Mouse (Mus musculus): ENCODE data around the gene Nat14. TPM values are rescaled to one million over a fixed set of nuclear protein-coding genes. Genes with fewer than 3 reads are reported as not detected.
"Not testable (repeated sequence)": the region's sequence is repeated elsewhere in the genome, so short reads cannot be mapped to it uniquely, and the experiment has no call there.

Nat14 gene
- 25.4 and 27.7 TPM in 2 replicates for polyA plus RNA-seq (2015; fragmentation: Nextera tagmentation; extraction: Ambion mirVana)

- Histone ChIP-seq H3K27me3 (no peaks in the 10 kb centered on the region), H3K4me3 (peak within 1 kb of the TSS; percentile 41), H3K9ac (peak within 1 kb of the TSS; percentile 80), H3K4me1 (replicated peaks) (peaks cover 72% of the 10 kb centered on the region), H3K9me3 (no peaks in the 10 kb centered on the region), H3K27ac (peak within 1 kb of the TSS; percentile 99), H3K36me3 (peaks cover 36% of the 10 kb centered on the region), H3K4me2 (peak within 1 kb of the TSS; percentile 91)
- WGBS = 29% methylated on average over 8 of the region's 8 CpGs
- ATAC-seq (ENCODE audit: low FRiP score) = 0 out of 2 replicates have a peak, but pooled peaks have one; percentile 1
Observed at GRCm38 (mm10) chr7:4921824-4922482, at the start of gene Nat14. Nat14 (plus strand) TSS chr7:4922028.

DNA sequence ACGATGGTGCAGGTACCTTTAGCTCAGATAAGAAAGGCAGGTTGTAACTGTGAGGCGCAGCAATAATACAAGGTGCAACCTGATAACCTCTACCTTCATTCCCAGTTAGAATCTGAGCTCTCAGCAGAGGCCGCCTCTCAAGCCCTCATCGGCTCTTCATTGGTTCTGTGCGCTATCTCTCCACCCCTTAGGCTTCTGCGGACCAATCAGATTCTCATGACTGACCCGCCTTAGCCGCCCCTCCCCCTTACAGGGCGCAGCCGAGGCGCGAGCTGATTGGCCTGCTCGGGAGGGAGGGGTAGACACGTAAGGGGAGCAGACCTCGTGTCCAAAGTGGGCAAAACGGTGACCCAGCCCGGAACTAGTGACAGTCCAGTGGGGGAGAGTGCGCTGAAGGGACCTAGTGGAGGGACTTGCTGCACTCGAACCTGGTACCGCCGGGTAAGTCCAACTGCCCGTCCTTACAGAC lies 45.0 kb upstream of the Nat14 start, which contains the start of gene Isoc2a:
Gene Isoc2a, plus strand, starts transcription at position 401 of the 469 bp plus-strand sequence.
- H3K27me3 ChIP-seq = no peaks in the 10 kb centered on the region
- peak within 1 kb of the TSS; percentile 56 for H3K4me3 ChIP-seq
- under 1% methylated on average over 22 of the region's 22 CpGs for WGBS
- H3K27ac ChIP-seq = peak within 1 kb of the TSS; percentile 65
- no peaks in the 10 kb centered on the region for H3K36me3 ChIP-seq
- peak; percentile 99 for ATAC-seq (ENCODE audit: low FRiP score)
- H3K4me1 ChIP-seq (replicated peaks) = peaks cover 20% of the 10 kb centered on the region
- no peaks in the 10 kb centered on the region for H3K9me3 ChIP-seq
- H3K9ac ChIP-seq = peak within 1 kb of the TSS; percentile 73
- peak within 1 kb of the TSS; percentile 81 for H3K4me2 ChIP-seq

DNA sequence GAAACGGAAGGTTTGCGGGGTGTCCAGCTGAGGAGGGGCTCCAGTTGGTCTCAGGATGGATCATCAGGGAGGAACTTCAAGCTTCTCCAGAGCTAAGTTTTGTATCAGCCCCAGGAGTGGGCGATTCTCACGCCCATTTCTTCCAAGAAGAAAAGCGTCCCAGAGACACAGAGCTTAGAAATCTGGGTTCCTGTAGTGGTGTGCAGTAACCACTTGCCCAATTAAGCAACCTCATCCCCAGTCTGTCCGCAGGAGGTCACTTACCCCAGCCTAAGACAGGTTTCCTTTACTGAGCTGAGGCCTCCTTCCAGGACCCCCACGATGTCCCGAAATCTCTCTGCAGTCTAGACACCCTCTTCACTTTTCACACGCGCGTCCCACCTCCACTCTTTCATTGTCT lies 44.6 kb upstream of the Nat14 start:
- WGBS = 9% methylated on average over 11 of the region's 11 CpGs
- Histone ChIP-seq H3K4me2 (peak overlapping the region; percentile 81), H3K9me3 (no peaks in the 10 kb centered on the region), H3K27ac (no peak overlapping the region), H3K4me3 (peak overlapping the region; percentile 56), H3K27me3 (no peaks in the 10 kb centered on the region), H3K36me3 (no peaks in the 10 kb centered on the region), H3K4me1 (replicated peaks) (peaks cover 20% of the 10 kb centered on the region), H3K9ac (peak overlapping the region; percentile 73)
- peak; percentile 47 for ATAC-seq (ENCODE audit: low FRiP score)

GRCm38 (mm10) chr7:4878186-4878585 lies 43.6 kb upstream of the Nat14 start:
- no peak overlapping the region for H3K4me2 ChIP-seq
- no peak for ATAC-seq (ENCODE audit: low FRiP score)
- peaks cover 20% of the 10 kb centered on the region for H3K4me1 ChIP-seq (replicated peaks)

GRCm38 (mm10) chr7:4879036-4879435 lies 42.8 kb upstream of the Nat14 start:
- H3K9ac ChIP-seq; H3K9me3 ChIP-seq; H3K27ac ChIP-seq; ATAC-seq (ENCODE audit: low FRiP score); H3K36me3 ChIP-seq; H3K27me3 ChIP-seq; H3K4me3 ChIP-seq; H3K4me2 ChIP-seq: not testable (repeated sequence)
- H3K4me1 ChIP-seq (replicated peaks) = peaks cover 20% of the 10 kb centered on the region
- 87% methylated on average over 1 of the region's 1 CpGs for WGBS

More at GRCm38 (mm10) chr7:4878186-4878585, 43.6 kb upstream of the Nat14 start:
- Histone ChIP-seq H3K9ac (no peak overlapping the region), H3K36me3 (no peaks in the 10 kb centered on the region), H3K27ac (no peak overlapping the region), H3K27me3 (no peaks in the 10 kb centered on the region), H3K9me3 (no peaks in the 10 kb centered on the region), H3K4me3 (no peak overlapping the region)

GRCm38 (mm10) chr7:4886680-4887079 lies 35.1 kb upstream of the Nat14 start:
- no peaks in the 10 kb centered on the region for H3K36me3 ChIP-seq
- 80% methylated on average over 4 of the region's 4 CpGs for WGBS
- ATAC-seq (ENCODE audit: low FRiP score) = no peak

DNA sequence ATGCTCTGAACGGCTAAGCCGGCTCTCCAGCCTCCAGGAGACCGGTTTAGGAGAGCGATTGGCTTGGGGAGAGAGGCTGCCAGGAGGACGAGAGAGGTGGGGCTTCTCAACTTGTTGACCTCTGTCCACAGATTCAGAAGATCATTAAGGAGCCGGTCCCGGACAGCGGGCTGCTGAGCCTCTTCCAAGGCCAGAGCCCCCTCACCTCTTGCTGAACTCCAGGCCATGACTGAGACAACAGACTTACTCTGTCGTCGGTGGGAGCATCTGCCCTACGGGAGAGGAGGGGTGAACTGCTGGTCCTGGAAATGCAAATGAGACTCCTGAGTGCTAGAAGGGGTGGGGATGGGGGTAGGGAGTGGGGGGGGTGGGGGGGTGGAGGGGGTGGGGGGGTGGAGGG lies 26.6 kb upstream of the Nat14 start:
- 52% methylated on average over 11 of the region's 11 CpGs for WGBS
- Histone ChIP-seq H3K36me3 (no peaks in the 10 kb centered on the region), H3K27ac (no peak overlapping the region), H3K9ac (no peak overlapping the region), H3K4me2 (no peak overlapping the region), H3K4me3 (no peak overlapping the region), H3K4me1 (replicated peaks) (peaks cover 16% of the 10 kb centered on the region), H3K9me3 (no peaks in the 10 kb centered on the region), H3K27me3 (peaks cover 10% of the 10 kb centered on the region)
- no peak for ATAC-seq (ENCODE audit: low FRiP score)

More at GRCm38 (mm10) chr7:4886680-4887079, 35.1 kb upstream of the Nat14 start:
- Histone ChIP-seq H3K4me2 (no peak overlapping the region), H3K4me3 (no peak overlapping the region), H3K9ac (no peak overlapping the region), H3K27ac (no peak overlapping the region), H3K27me3 (no peaks in the 10 kb centered on the region), H3K9me3 (no peaks in the 10 kb centered on the region), H3K4me1 (replicated peaks) (no peaks in the 10 kb centered on the region)

DNA sequence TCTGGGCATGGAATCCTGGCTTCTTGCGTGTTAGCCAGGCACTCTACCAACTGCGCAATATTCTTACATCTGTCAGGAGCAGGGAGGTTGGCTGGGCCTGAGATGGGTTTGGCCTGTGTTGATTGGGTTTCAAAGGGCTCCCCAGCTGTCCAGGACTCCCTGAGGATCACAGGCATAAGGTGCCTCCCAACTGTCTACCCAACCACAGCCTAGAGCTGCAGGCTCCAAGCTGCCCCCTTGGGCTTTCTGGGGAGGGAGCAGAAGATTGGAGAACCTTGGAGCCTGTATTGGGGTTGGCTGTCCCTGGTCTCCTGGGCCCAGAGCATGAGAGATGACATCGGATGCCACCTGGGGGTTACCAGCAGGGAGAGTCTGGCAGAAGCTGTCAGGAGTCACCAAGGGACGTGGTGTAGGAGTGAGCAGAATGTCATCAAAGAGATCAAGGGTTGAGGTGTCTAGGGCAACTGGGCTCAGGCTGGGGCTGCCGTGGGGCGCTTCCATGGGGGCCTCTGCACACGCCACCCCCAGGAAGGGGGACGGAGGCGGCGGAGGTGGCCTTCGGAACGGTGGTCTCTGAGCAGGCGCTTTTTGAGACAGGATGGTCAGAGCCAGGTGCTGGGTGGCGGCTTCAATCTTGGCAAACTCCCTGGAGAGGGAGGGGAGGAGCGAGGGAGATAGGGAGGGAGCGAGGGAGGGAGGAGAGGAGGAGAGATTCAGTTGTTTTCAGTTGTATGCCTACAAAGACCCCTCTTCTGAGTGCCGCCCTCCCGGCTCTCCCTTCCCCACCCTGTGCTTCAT lies 22.8 kb upstream of the Nat14 start:
- H3K9me3 ChIP-seq = no peaks in the 10 kb centered on the region
- peaks cover 21% of the 10 kb centered on the region for H3K4me1 ChIP-seq (replicated peaks)
- no peaks in the 10 kb centered on the region for H3K36me3 ChIP-seq
- peaks cover 18% of the 10 kb centered on the region for H3K27me3 ChIP-seq
- H3K4me3 ChIP-seq = peak overlapping the region; percentile 31
- H3K4me2 ChIP-seq = peak overlapping the region; percentile 51
- 18% methylated on average over 14 of the region's 18 CpGs for WGBS
- ATAC-seq (ENCODE audit: low FRiP score) = peak; percentile 70
- H3K27ac ChIP-seq = peak overlapping the region; percentile 71
- peak overlapping the region; percentile 61 for H3K9ac ChIP-seq

DNA sequence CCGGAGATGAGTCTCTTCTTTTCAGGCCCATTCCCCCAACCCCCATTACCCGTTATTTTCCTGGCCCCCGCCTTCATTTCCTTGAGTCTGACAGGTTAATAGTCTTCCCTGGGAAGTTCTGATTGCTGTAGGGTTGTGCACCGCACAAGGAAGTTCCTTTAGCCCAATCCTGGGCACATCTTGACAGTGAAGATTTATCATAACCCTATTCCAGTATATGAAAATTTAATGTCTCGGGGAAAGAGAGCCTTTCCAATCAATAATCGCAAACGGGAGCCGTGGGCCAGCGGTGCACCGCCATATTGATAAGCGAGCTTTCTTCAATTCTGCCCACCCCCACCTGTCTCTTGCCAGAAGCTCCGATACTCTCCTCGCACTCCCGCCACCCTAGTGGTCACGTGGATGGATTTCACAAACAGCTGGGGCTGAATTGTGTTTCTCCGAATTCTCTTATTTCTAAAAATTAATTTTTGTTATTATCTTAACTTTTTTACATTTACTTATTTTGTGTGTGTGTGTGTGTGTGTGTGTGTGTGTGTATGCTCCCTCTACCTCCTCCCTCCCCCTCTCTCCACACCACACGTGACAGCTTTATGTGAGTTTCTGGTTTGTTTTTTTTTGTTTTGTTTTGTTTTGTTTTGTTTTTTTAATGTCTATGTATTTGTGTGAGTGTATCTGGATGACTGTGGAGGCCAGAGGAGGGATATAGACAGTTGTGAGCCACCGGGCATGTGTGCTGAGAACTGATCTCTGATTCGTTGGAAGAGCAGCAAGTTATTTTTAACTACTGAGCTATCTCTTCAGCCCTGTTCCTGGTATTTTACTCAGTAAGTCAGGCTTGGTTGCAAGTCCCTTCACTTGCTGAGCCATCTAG lies 21.9 kb upstream of the Nat14 start:
- H3K4me3 ChIP-seq = peak overlapping the region; percentile 31
- H3K27me3 ChIP-seq = peaks cover 18% of the 10 kb centered on the region
- H3K4me1 ChIP-seq (replicated peaks) = peaks cover 21% of the 10 kb centered on the region
- no peaks in the 10 kb centered on the region for H3K36me3 ChIP-seq
- no peaks in the 10 kb centered on the region for H3K9me3 ChIP-seq
- peak overlapping the region; percentile 61 for H3K9ac ChIP-seq
- peak overlapping the region; percentile 51 for H3K4me2 ChIP-seq
- peak overlapping the region; percentile 71 for H3K27ac ChIP-seq
- 8% methylated on average over 19 of the region's 19 CpGs for WGBS
- ATAC-seq (ENCODE audit: low FRiP score) = peak; percentile 70

- H3K27me3 ChIP-seq = peaks cover 18% of the 10 kb centered on the region
- H3K4me1 ChIP-seq (replicated peaks) = peaks cover 21% of the 10 kb centered on the region
- no peaks in the 10 kb centered on the region for H3K36me3 ChIP-seq
- H3K9ac ChIP-seq = no peak overlapping the region
- no peak overlapping the region for H3K27ac ChIP-seq
- WGBS = 34% methylated on average over 10 of the region's 11 CpGs
- H3K4me2 ChIP-seq = peak overlapping the region; percentile 51
- no peak overlapping the region for H3K4me3 ChIP-seq
- H3K9me3 ChIP-seq = no peaks in the 10 kb centered on the region
- no peak for ATAC-seq (ENCODE audit: low FRiP score)
Observed at GRCm38 (mm10) chr7:4900523-4900851, 21.3 kb upstream of the Nat14 start.

DNA sequence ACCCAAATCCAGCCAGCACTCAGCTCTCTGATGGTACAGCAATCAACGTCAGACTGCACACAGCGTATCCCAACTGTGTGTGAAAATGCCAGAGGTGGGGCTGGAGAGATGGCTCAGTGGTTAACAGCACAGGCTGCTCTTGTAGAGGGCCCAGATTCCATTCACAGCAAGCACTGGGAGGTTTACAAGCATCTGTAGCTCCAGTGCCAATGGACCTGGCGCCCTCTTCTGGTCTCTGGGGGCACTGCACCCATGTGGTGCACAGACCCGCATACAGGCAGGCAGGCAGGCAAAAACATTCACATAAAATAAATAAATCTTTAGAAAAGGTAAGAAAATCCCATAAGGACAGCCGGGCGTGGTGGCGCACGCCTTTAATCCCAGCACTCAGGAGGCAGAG lies 20.7 kb upstream of the Nat14 start:
- WGBS = 46% methylated on average over 8 of the region's 8 CpGs
- no peak overlapping the region for H3K4me3 ChIP-seq
- no peak overlapping the region for H3K4me2 ChIP-seq
- H3K4me1 ChIP-seq (replicated peaks) = peaks cover 21% of the 10 kb centered on the region
- H3K9ac ChIP-seq = no peak overlapping the region
- no peaks in the 10 kb centered on the region for H3K36me3 ChIP-seq
- ATAC-seq (ENCODE audit: low FRiP score) = no peak
- H3K27me3 ChIP-seq = peaks cover 18% of the 10 kb centered on the region
- H3K27ac ChIP-seq = no peak overlapping the region
- no peaks in the 10 kb centered on the region for H3K9me3 ChIP-seq

- no peak overlapping the region for H3K4me2 ChIP-seq
- peaks cover 21% of the 10 kb centered on the region for H3K4me1 ChIP-seq (replicated peaks)
- no peak for ATAC-seq (ENCODE audit: low FRiP score)
- no peaks in the 10 kb centered on the region for H3K9me3 ChIP-seq
- no peak overlapping the region for H3K27ac ChIP-seq
- WGBS = 80% methylated on average over 9 of the region's 9 CpGs
- H3K9ac ChIP-seq = no peak overlapping the region
- H3K27me3 ChIP-seq = peaks cover 18% of the 10 kb centered on the region
- no peaks in the 10 kb centered on the region for H3K36me3 ChIP-seq
- H3K4me3 ChIP-seq = no peak overlapping the region
Observed at GRCm38 (mm10) chr7:4902404-4902803, 19.4 kb upstream of the Nat14 start.

Measured in hindbrain, embryonic 13.5 days (tissue).